Mouse (Mus musculus) kidney, postnatal 10 days (tissue): ENCODE data around the gene Ugt1a5.
"Not testable (repeated sequence)": the region's sequence is repeated elsewhere in the genome, so short reads cannot be mapped to it uniquely, and the experiment has no call there.

Experiments used
- DNase-seq: peaks from one replicate; pipeline ENCODE4 v3.0.0; 2021; ENCODE audit warnings: mixed read lengths

The Ugt1a5 gene

DNA sequence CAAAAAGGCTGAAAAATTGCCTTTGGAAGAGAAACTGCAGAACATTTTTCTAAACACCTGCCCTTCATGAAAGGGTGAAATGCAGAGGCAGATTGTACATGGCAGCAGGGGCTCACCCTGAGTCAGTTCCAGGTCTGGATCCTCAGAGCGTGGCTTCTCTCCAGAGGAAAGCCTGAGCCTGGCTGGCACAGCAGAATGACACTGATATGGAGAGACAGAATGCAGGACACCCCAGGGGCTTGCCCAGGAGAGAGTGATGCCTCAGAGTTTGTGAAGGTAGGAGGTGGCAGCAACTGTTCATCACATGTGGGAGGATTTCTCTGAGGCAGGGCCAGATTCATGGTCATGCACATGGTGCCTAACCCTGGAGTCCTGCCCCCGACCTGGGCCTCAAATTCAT lies 34.2 kb downstream of the Ugt1a5 start:
- no peak for DNase-seq

DNA sequence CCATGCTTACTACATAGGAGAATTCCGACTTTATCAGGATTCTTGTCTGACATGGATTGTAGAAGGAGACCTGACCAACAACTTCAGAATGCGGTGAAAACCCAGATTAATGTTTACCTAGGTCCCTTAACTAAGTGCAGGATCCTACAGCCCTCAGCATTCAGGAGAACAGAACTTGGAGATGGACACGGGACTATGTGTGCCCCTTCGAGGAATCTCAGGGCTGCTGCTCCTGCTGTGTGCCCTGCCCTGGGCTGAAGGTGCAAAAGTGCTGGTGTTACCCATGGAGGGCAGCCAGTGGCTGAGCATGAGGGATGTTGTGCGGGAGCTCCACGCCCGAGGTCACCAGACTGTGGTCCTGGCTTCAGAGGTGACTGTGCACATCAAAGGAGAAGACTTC lies 34.6 kb downstream of the Ugt1a5 start, which contains the start of gene Ugt1a2:
Gene Ugt1a2, plus strand, starts transcription at position 146 of the 400 bp plus-strand sequence.
- peak; percentile 36 for DNase-seq

DNA sequence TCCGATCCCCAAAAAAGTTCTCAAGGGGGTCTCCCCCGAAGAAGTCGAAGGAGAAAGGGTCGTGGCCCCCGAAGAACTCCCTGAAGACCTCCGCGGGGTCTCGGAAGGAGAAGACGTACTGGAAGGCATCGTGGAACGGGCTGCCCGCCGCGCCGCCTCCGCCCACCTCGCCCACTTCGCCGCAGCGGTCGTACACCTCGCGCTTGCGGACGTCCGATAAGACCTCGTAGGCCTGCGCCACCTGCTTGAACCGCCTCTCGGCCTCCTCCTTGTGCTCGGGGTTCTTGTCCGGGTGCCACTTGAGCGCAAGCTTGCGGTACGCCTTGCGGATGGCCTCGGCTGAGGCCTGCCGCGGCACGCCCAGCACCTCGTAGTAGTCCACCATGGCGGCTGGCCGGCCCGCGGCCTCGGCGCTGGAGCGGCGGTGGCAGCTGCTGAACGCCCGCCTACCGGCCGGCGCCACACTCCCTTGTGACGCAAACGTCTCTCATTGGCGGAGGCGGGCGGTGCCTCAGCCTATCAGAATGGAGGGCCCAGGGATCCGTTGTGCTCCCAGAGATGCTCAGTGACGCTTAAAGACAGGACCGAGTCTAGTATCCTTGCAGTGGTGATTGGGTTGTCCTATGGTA lies 39.6 kb downstream of the Ugt1a5 start, which contains the start of gene Dnajb3:
Gene Dnajb3, minus strand, starts transcription at position 489 of the 629 bp plus-strand sequence.
- DNase-seq = peak; percentile 88

DNA sequence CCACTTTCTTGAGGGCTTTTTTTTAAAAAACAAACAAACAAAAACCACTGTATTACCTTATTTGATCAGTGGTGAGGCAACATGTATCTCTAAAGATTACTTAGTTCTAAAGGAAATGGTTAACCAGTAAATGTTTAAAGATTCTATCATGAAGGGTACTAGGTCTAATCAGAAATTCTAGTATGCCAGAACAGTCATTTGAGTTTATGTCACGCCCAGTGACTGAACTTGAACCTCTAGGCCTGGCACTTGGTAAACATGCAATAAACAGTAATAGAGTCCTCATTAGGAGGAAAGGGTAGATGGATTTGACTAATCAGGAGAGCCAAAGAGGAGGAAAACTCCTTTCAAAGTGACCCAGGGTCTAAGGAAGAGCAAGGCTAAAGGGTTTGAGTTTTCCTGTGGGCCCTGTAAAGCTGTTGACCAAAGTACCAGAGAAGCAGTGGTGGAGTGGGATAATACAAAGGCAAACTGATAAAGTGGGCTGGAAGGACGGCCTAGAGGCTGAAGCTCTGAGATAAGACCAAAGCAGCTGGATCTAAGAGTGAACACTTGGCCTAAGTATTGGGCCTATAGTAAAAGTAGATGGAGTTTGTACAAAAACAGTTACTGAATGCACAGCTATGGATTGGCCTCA lies 41.1 kb downstream of the Ugt1a5 start:
- DNase-seq = no peak

DNA sequence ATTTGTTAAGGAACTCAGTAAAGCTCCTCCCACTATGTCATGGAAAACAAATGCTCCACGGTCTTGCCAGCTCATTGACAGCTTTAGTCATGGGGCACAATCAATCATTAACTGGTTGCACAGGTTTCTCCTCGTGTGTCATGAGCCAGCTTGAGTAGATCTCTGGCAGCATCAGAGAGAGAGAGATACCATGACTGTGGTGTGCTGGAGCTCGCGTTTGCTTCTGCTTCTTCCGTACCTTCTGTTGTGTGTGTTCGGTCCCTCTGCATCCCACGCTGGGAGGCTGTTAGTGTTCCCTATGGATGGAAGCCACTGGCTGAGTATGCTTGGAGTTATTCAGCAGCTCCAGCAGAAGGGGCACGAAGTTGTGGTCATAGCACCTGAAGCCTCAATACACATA lies 46.0 kb downstream of the Ugt1a5 start, which contains the start of gene Ugt1a1:
Gene Ugt1a1, plus strand, starts transcription at position 148 of the 400 bp plus-strand sequence.
- no peak for DNase-seq

DNA sequence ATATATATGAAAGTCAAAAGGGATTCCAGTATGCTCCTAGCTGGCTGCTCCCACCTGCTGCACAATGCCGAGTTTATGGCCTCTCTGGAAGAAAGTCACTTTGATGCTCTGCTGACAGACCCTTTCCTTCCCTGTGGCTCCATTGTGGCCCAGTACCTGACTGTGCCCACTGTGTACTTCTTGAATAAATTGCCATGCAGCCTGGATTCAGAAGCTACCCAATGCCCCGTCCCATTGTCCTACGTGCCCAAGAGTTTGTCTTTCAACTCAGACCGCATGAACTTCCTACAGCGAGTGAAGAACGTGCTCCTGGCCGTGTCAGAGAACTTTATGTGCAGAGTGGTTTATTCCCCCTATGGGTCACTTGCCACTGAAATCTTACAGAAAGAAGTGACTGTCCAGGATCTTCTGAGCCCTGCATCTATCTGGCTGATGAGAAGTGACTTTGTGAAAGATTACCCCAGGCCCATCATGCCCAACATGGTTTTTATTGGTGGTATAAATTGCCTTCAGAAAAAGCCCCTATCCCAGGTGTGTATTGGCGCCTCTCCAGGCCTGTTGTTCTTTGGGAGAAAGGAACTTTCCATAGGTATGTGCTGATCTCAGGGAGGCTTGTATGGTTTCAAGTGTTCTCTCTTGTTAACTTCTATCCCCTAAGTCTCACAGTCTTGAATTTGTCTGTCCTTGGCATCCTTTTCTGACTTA lies 46.7 kb downstream of the Ugt1a5 start:
- DNase-seq = no peak

DNA sequence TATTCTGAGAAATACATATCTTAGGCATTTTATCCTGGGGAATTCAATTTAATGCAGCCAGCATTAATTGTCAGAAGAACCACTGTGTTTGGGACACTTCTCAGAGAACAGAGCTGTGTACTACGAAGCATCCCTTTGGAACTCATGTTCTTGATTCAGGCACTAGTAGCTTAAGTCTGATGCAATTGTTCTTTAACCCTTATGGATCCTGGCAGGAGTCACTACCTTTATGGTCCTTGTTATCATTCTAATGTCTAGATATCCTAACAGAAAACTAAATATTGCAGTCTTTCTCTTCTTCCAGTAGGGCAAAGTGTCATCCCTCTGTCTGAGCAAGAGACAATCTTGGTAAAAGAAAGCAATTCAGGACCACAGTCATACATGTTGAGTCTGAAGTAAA lies 47.2 kb downstream of the Ugt1a5 start:
- no peak for DNase-seq

DNA sequence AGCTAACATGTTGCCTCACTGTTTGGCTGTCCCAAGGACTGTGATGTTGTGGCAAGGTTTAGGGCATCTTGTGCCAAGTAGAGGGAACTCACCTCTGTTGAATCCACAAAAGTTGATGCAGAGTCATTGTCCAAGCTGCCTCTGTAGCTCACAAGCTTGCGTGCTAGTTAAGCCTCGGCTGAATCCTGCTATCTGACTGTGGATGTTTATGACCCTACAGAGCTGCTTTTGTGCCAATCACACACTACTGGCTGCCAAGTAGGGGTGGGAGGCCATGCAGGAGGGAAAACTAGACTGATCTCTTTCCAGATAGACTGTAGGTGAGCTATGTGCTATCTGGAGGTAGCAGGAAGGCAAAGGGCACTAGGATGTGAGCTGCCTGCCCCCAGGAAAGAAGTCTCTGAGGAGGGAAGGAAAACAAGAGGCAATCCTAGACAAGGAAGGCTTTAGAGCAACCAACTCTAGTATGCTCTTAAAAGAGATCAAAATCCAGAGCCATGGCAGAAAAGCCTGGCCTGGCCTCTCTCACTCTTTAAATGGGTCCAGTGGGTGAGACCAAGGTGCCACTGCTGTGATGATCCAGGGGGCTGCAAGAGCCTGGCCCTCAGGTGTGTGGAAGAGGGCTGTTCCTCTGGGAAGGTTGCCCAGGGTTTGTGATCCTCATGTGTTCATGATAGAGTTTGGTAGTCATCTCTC lies 48.1 kb downstream of the Ugt1a5 start:
- DNase-seq = peak; percentile 15

DNA sequence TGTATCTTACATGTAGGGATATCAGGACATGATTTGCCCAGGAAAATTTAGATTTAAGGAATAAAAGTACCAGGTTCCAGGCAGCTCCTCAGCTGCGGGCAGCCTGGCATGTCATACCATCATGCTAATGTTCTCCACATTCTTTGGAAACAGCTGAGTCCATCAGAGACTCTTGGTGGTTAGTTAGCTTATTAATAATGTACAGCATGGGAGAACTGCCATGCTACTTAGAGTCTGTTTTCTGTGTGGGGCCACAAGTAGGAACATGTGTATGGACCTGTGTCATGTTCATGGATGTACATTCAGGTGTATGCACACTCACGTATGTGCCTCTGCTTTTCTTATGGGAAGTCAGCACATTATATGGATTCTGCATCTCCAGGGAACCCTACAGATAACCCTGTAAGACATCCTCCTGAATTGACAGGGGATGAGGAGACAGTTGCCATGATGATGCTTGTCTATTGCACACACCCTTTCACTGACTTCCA lies 48.7 kb downstream of the Ugt1a5 start:
- no peak for DNase-seq

DNA sequence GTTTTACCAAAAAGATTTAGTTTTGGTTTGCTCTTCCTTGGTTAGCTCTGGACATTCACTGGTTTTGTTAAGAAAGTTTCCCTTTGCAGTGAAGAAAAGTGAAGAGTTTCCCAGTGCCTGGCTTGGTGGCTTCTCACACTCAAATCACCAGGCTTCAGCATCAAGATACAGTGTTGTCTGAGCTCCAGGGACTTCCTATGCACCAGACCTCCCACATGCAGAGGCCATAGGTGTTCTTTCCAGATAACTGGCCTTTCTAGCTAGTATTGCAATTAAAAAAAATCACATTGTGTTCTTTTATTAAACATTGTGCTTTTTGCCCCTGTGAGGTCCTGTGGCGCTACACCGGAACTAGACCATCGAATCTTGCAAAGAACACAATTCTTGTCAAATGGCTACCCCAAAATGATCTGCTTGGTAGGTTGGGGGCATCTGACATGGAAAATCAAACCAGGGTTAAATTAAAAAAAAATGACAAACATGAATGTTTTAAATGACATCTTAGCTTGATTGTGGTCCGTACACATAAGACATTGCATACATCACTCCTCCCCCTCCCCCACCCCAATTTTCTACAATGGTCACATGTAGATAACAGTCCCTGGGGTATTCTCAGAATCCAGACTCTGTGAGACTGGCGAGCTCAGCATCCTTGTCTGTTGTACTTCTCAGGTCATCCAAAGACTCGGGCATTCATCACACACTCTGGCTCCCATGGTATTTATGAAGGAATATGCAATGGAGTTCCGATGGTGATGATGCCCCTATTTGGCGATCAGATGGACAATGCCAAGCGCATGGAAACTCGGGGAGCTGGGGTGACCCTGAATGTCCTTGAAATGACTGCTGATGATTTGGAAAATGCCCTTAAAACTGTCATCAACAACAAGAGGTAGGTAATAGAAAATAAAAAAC lies 49.9 kb downstream of the Ugt1a5 start:
- DNase-seq = no peak

DNA sequence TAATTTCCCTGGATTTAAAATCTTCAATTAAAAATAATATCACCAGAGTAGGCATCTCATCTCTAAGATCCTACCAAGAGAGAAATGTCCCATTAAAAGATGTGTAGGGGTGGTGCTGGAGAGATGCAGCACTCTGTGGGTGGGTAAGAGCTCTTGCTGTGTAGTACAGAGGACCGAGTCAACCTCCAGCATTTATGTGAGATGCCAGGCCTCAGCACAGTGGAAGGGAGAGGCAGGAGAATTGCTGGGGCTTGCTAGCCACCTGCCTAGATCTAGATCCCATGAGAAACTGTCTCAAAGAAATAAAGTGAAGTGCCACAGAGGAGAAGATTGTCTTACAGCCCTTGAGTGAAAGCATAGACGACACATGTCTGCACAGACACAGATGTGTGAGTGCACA lies 50.7 kb downstream of the Ugt1a5 start:
- no peak for DNase-seq

DNA sequence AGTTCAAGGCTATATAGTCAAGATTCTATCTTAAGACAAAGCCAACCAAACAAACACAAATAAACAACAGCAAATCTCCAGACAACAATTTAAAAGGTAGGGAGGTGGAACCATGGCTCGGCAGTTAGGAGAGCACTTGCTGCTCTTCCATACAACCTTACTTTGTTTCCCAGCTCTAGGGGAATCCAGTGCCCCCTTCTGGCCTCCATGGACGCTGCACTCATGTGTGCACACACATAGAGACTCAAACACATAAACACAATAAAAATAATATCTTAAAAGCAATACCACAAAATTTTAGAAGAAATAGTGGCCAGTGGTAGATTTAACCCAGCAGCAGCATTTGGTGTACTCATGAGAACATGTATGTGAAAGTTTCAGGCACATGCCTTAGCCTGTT lies 51.3 kb downstream of the Ugt1a5 start:
- peak; percentile 32 for DNase-seq

DNA sequence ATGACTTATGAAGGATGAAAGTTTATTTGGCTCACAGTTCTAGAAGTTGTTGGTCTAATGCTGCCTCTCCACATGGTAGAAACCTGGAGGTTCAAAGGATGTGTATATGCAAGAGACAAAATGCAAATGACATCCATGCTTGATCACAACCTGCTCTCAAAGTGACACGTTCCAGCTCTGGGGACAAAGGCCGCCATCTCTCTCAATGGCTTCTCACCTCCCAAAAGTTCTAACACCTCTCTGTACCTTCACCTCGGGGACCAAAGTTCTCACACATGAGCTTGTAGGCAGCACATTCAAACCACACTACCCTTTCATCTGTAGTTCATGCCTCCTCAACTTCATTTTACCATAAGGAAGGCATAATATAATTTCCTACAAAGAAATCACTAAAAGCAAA lies 51.8 kb downstream of the Ugt1a5 start:
- no peak for DNase-seq

DNA sequence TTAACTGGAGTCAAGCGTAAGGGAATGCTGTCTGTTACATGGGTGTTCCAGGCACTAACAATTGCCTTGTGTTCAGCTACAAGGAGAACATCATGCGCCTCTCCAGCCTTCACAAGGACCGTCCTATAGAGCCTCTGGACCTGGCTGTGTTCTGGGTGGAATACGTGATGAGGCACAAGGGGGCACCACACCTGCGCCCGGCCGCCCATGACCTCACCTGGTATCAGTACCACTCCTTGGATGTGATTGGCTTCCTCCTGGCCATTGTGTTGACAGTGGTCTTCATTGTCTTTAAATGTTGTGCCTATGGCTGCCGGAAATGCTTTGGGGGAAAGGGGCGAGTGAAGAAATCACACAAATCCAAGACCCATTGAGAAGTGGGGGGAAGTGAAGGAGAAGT lies 52.2 kb downstream of the Ugt1a5 start:
- DNase-seq = peak; percentile 19

DNA sequence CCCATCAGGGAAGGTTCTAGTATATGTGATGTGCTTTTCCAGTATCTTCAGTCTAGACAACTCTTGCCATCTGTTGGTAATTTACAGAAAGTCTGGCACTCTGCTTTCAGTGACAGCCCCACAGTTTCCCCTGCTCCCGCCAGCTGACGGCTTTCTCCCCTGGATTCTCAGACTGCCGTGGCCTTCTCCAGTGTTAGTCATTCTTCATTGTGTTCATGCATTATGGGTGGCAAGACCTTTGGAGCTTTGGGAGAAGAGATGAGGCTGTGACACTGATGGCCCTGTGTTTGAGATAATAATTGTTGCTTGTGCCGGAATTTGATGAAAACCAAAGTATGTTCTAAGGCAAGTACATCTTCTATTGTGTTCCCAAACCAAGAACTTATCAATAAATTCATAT lies 52.8 kb downstream of the Ugt1a5 start:
- DNase-seq = no peak

DNA sequence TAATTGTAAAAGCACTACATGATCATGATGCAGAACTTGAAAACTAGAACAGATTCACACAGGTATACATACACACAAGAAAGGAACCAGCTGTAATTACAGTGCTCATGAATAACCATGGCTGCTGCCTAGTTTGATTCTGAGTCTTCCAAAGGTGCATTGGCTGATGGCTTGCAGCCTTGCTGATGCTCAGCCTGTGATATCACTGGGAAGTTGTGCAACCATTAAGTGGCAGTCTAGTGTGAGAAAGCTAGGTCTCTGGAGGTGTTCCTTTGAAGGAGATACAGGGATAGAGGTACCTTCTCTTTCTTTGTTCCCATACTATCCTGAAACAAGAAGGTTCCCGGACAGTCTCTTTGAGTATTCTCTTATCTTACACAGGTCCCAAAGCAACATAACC lies 53.2 kb downstream of the Ugt1a5 start:
- DNase-seq = no peak

DNA sequence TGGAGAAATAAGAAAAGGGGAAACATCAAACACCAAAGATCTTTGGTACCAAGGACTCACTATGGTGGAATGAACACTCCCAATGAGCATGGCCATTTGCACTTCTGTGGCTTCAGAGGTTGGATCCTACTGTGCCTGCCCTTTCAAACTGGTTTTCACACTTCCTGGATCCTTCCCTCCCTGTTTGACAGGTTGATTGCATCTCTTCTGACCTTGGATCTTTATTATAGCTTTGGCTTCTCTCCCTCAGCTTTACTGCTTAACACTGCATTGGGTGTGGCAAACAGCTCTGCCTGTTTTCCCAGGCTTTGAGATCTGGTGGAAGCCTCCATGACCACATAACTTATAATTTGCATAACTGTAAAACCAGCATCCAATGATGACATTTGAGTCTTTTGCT lies 54.5 kb downstream of the Ugt1a5 start:
- no peak for DNase-seq

DNA sequence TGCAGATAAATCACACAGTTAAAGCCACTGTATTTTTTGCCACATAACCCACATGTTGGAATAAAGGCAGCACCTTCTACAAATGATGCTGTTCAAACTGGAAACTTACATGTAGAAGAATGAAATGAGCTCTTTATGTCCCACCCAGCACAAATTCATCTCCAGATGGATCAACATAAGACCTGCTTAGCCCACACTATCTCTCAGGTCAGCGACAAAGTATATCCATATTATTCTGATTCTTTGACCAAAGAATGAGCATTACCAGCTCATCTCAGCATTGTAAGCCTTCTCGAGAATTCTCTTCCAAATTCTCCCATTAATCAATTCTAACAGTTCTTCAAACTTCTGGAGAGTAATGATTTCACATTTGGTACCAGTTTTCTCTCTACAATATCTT lies 56.4 kb downstream of the Ugt1a5 start:
- no peak for DNase-seq

DNA sequence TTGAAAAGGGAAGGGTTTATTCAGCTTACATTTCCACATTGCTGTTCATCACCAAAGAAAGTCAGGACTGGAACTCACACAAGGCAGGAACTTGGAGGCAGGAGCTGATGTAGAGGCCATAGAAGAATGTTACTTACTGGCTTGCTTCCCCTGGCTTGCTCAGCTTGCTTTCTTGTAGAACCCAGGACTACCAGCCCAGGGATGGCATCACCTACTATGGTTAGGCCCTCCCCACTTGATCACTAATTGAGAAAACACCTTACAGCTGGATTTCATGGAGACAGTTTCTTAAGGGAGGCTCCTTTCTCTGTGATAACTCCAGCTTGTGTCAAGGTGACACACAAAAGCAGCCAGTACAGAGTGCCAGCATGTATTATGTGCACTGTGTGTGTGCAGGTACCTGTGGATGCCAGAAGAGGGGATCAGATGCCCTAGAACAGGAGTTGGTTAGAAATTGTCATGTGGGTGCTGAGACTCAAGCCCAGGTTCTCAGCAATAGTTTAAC lies 57.3 kb downstream of the Ugt1a5 start:
- DNase-seq = not testable (repeated sequence)

DNA sequence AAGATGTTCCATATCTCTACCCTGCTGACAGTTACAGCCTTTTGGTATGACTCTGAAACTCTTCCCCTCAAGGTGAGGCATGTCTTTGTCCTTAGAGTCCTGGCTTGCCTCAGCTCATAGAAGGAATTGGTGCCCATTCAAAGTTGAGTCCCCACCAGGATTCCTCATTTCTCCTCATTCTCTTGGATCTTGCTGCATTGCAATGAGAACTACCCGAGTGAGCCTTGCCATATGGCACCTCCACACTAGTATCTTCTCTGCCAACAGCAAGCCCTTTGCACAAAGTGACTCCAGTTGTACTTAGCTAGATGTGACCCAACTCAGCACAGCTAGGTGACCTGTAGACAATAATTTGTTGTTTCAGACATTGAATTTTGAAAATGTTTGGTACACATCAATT lies 57.8 kb downstream of the Ugt1a5 start:
- peak; percentile 11 for DNase-seq

DNA sequence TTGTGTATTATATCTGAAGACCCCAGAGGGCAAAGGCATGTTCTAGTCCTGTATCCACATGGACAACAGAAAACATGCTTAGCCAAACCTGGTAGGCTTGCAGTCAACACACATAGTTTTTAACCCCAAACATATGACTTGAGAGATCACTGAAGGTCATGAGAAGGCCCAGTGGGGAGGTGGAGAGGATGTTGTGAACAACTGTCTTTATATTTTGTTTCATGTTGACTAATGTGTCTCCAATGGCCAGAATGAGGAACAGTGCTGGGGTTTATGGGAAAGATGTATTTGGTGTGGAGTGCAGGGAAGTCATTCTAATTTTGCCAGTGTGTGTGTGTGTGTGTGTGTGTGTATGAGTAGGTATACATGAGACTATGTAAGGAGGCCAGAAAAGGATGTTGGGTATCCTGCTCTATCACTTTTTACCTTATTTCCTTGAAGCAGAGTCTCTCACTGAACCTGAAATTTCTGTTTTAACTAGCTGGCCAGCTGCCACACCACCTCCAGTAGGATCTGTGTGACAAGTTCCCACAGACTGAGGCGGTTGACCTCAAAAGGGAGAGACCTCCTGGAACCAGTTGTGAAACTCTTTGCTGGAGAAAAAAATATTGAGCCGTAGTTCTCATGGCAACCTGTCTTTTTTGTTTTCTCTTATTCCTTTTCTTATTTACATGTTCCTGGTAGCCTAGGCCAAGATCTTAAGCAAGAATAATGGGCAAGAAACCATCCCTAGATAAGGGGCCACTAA lies 58.4 kb downstream of the Ugt1a5 start:
- peak; percentile 36 for DNase-seq
